Mouse (Mus musculus) layer of hippocampus, adult 11-12 months (tissue): ENCODE data around the gene Fam171a1.
A peak's percentile ranks its signal among the peaks of the same experiment; 100 is the strongest.

Source experiments
- DNase-seq: peaks from one replicate; pipeline ENCODE4 v3.0.0; 2022; ENCODE audit warnings: low spot score

Gene Fam171a1

GRCm38 (mm10) chr2:3138308-3138707 is 24.3 kb downstream of the Fam171a1 start:
- DNase-seq: no peak

GRCm38 (mm10) chr2:3139065-3139464 is 25.0 kb downstream of the Fam171a1 start:
- DNase-seq: no peak

GRCm38 (mm10) chr2:3139578-3139977 is 25.6 kb downstream of the Fam171a1 start:
- DNase-seq: no peak

- no peak for DNase-seq
Observed at GRCm38 (mm10) chr2:3140585-3140984, 26.6 kb downstream of the Fam171a1 start.

- DNase-seq: no peak
Observed at GRCm38 (mm10) chr2:3141804-3142203, 27.8 kb downstream of the Fam171a1 start.

GRCm38 (mm10) chr2:3144291-3144690 is 30.3 kb downstream of the Fam171a1 start:
- peak; percentile 33 for DNase-seq

GRCm38 (mm10) chr2:3147550-3148157 is 33.6 kb downstream of the Fam171a1 start:
- DNase-seq: no peak

- DNase-seq: no peak
Observed at GRCm38 (mm10) chr2:3148731-3149130, 34.7 kb downstream of the Fam171a1 start.

GRCm38 (mm10) chr2:3150324-3150723 is 36.3 kb downstream of the Fam171a1 start:
- no peak for DNase-seq

- DNase-seq: no peak
Observed at GRCm38 (mm10) chr2:3151336-3151735, 37.3 kb downstream of the Fam171a1 start.

GRCm38 (mm10) chr2:3154091-3154665 is 40.2 kb downstream of the Fam171a1 start:
- DNase-seq: no peak

GRCm38 (mm10) chr2:3154986-3155385 is 41.0 kb downstream of the Fam171a1 start:
- DNase-seq: no peak

GRCm38 (mm10) chr2:3157030-3157429 is 43.0 kb downstream of the Fam171a1 start:
- no peak for DNase-seq

- DNase-seq: no peak
Observed at GRCm38 (mm10) chr2:3157661-3158344, 43.8 kb downstream of the Fam171a1 start.

- DNase-seq: no peak
Observed at GRCm38 (mm10) chr2:3158682-3159412, 44.8 kb downstream of the Fam171a1 start.

GRCm38 (mm10) chr2:3161578-3161977 is 47.6 kb downstream of the Fam171a1 start:
- no peak for DNase-seq

GRCm38 (mm10) chr2:3163501-3164076 is 49.6 kb downstream of the Fam171a1 start:
- no peak for DNase-seq

GRCm38 (mm10) chr2:3165037-3165600 is 51.1 kb downstream of the Fam171a1 start:
- no peak for DNase-seq

GRCm38 (mm10) chr2:3165890-3166605 is 52.0 kb downstream of the Fam171a1 start:
- no peak for DNase-seq

- DNase-seq: no peak
Observed at GRCm38 (mm10) chr2:3168719-3169402, 54.8 kb downstream of the Fam171a1 start.

- no peak for DNase-seq
Observed at GRCm38 (mm10) chr2:3169403-3169747, 55.4 kb downstream of the Fam171a1 start.
